Mouse (Mus musculus) megakaryocyte, embryonic 14.5 days (primary cell): ENCODE results near the gene Aven.

ENCODE experiments used
- FLI1 ChIP-seq: IDR thresholded peaks from 2 replicates; pipeline ENCODE4 v1.6.1; 2012; ENCODE audit warnings: low read length, inconsistent platforms, mixed read lengths
- GATA1 ChIP-seq: IDR thresholded peaks from 3 replicates; pipeline ENCODE4 v1.6.1; 2012; ENCODE audit warnings: mixed read lengths, low read length, inconsistent platforms, borderline replicate concordance

GRCm38 (mm10) chr2:112606536-112606935, 113.8 kb downstream of the Aven start:
- no peak for TF ChIP-seq GATA1
- no peak for TF ChIP-seq FLI1
